Mouse (Mus musculus) embryo, embryonic 9.5 days (tissue): ENCODE data around the gene Ccdc113.
"Not testable (repeated sequence)": the region's sequence is repeated elsewhere in the genome, so short reads cannot be mapped to it uniquely, and the experiment has no call there.

ENCODE experiments used
- DNase-seq: peaks from one replicate; pipeline ENCODE4 v3.0.0-alpha.2; 2017; ENCODE audit errors: extremely low spot score

Ccdc113 gene

DNA sequence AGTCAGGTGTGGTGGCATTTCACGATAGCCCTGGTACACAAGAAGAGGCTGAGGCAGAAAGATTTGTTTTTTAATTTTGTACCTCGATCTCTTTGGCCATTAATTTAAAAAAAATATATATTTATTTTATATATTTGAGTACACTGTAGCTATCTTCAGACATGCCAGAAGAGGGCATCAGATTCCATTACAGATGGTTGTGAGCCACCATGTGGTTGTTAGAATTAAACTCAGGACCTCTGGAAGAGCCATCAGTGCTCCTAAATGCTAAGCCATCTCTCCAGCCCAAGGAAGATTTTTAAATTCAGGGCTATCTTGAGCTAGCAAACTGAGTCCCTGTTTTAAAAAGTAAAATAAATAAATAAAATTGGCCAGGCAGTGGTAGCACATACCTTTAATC is 68.3 kb downstream of the Ccdc113 start:
- DNase-seq, result no peak

DNA sequence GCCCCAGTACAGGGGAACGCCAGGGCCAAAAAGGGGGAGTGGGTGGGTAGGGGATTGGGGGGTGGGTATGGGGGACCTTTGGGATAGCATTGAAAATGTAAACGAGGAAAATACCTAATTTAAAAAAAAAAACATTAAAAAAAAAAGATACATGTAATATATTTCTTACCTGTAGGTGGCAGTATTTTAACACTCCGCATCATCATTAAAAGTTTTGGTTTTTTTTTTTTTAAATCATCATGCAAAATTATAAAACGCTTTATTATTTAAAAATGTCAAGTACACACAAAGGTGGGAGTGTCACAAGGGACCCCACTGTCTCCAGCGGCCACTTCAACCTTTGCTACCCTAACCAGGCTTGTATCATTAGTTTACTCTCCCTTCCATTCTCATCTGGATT is 72.6 kb downstream of the Ccdc113 start:
- not testable (repeated sequence) for DNase-seq

DNA sequence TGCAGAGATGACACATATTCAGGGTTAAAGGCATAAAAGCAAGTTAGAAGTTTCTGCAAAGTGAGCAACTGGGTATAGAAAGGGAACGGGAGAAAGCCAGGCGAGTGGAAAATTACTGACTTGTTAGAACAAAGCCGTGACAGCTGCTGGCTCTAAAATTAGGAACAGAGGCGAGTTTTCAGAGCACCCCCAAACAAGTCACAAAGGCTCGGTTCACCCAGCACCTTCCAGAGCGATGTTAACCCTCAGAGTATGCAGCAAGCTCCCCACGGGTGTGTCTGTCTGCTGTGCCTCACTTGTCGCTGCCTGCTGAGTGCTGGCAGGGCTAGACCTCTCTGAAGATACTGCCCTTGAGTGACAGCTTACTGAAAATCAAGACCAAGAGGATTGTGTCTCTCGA is 73.3 kb downstream of the Ccdc113 start:
- DNase-seq, result no peak
